Mouse (Mus musculus): ENCODE measurements around the gene Tldc1. TPM values are rescaled to one million over a fixed set of nuclear protein-coding genes. Genes with fewer than 3 reads are reported as not detected.

Gene Tldc1
- polyA plus RNA-seq, 2 experiments = 1.3 to 2.7 TPM

DNA sequence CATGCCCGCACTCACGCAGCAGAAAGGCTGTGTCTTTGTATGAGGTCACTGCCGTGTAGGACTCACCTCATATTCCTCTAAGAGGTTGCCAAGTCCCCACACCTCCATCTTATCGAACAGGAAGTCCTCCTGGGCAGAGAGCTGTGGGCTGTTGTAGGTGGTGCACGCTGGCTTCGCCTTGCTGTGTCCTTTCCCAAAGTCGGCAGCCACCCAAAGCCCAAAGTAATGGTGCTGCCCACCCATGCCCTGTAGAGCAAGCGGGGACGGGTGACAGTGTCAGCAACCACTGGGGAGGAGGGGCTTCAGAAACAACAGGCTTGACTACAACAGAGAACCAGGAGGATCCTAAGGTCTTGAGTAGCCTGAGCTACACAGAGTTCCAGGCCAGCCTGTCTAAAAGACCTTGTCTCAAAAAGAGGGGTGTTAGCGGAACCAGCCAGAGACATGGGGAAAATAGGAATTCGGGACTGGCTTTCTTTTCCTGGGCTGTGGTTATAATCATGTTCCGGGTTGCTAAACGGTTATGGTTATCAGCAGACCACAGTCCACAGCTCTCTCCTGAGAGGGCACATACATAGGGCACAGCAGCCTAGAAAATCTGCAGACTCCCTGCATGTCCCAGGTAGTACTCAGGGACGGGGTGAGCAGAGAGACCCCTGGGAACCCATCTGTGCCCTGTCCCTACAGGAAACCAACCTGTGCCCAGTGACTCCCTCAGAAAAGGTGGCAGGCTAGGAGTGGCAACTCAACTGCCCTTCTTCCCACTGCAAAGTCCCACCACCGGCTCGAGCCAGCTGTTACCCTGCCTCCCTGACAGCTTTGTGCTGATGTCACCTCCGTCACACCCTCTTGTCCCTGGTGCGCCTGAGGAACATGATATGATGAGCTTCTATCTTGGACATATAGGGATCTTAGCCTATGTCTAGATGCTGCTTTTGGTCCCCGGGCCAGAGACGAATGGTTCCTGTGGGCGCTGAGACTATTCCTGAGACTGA lies 15.7 kb downstream of the Tldc1 start:
- no peak; the same call in 1 of the 2 replicates for TF ChIP-seq EP300 (IDR thresholded peaks at IDR 0.05; ENCODE audit: low read depth)
- TF ChIP-seq CTCF (IDR thresholded peaks at IDR 0.05; ENCODE audit: low read depth) = no peak
- ATAC-seq (ENCODE audit: insufficient read depth) (peak; percentile 61), DNase-seq (ENCODE audit: low read depth in 3 of 3, low spot score in 3 of 3) (no peak)
- Histone ChIP-seq H3K9ac (replicated peaks) (no peak overlapping the region; the same call in 1 of the 2 replicates), H3K4me1 (replicated peaks; ENCODE audit: control insufficient read depth in 2 of 2, insufficient read depth in 2 of 2, low read length in 1 of 2) (no peaks in the 10 kb centered on the region; a peak in 1 of 4 replicates), H3K4me2 (ENCODE audit: low read depth) (no peak overlapping the region), H3K27me3 (ENCODE audit: control insufficient read depth, insufficient read depth, low read length) (no peaks in the 10 kb centered on the region), H3K4me3 (ENCODE audit: insufficient read depth in 1 of 2, low read depth in 2 of 2, low read length in 2 of 2) (no peak overlapping the region), H3K9me3 (ENCODE audit: control insufficient read depth, low read length) (no peaks in the 10 kb centered on the region), H3K27ac (no peak overlapping the region), H3K36me3 (replicated peaks; ENCODE audit: control insufficient read depth, insufficient read depth, low read depth) (no peaks in the 10 kb centered on the region)
- 33% methylated on average over 21 of the region's 21 CpGs for WGBS (ENCODE audit: insufficient replicate concordance)

GRCm38 (mm10) chr8:119761692-119762091 lies 16.5 kb downstream of the Tldc1 start:
- ATAC-seq (ENCODE audit: insufficient read depth) (no peak), DNase-seq (ENCODE audit: low read depth in 3 of 3, low spot score in 3 of 3) (no peak)
- Histone ChIP-seq H3K4me3 (ENCODE audit: insufficient read depth in 1 of 2, low read depth in 2 of 2, low read length in 2 of 2) (no peak overlapping the region), H3K4me2 (ENCODE audit: low read depth) (no peak overlapping the region), H3K36me3 (replicated peaks; ENCODE audit: control insufficient read depth, insufficient read depth, low read depth) (no peaks in the 10 kb centered on the region), H3K27me3 (ENCODE audit: control insufficient read depth, insufficient read depth, low read length) (no peaks in the 10 kb centered on the region), H3K4me1 (replicated peaks; ENCODE audit: control insufficient read depth in 2 of 2, insufficient read depth in 2 of 2, low read length in 1 of 2) (no peaks in the 10 kb centered on the region; a peak in 1 of 4 replicates), H3K27ac (no peak overlapping the region), H3K9me3 (ENCODE audit: control insufficient read depth, low read length) (no peaks in the 10 kb centered on the region), H3K9ac (replicated peaks) (no peak overlapping the region)
- TF ChIP-seq EP300 (IDR thresholded peaks at IDR 0.05; ENCODE audit: low read depth) = no peak
- no peak for TF ChIP-seq CTCF (IDR thresholded peaks at IDR 0.05; ENCODE audit: low read depth)
- 78% methylated on average over 11 of the region's 11 CpGs for WGBS (ENCODE audit: insufficient replicate concordance)

GRCm38 (mm10) chr8:119756538-119756937 lies 21.7 kb downstream of the Tldc1 start:
- Histone ChIP-seq H3K27ac (no peak overlapping the region), H3K36me3 (replicated peaks; ENCODE audit: control insufficient read depth, insufficient read depth, low read depth) (no peaks in the 10 kb centered on the region), H3K27me3 (ENCODE audit: control insufficient read depth, insufficient read depth, low read length) (no peaks in the 10 kb centered on the region), H3K4me3 (ENCODE audit: insufficient read depth in 1 of 2, low read depth in 2 of 2, low read length in 2 of 2) (no peak overlapping the region), H3K4me2 (ENCODE audit: low read depth) (no peak overlapping the region), H3K9ac (replicated peaks) (no peak overlapping the region), H3K9me3 (ENCODE audit: control insufficient read depth, low read length) (no peaks in the 10 kb centered on the region), H3K4me1 (replicated peaks; ENCODE audit: control insufficient read depth in 2 of 2, insufficient read depth in 2 of 2, low read length in 1 of 2) (no peaks in the 10 kb centered on the region)
- ATAC-seq (ENCODE audit: insufficient read depth) (no peak), DNase-seq (ENCODE audit: low read depth in 3 of 3, low spot score in 3 of 3) (no peak)
- TF ChIP-seq EP300 (IDR thresholded peaks at IDR 0.05; ENCODE audit: low read depth) (no peak), CTCF (IDR thresholded peaks at IDR 0.05; ENCODE audit: low read depth) (no peak)
- whole genome bisulfite sequencing (ENCODE audit: insufficient replicate concordance) = 38% methylated on average over 5 of the region's 5 CpGs

- TF ChIP-seq CTCF (IDR thresholded peaks at IDR 0.05; ENCODE audit: low read depth) = no peak
- no peak for TF ChIP-seq EP300 (IDR thresholded peaks at IDR 0.05; ENCODE audit: low read depth)
- Histone ChIP-seq H3K4me1 (replicated peaks; ENCODE audit: control insufficient read depth in 2 of 2, insufficient read depth in 2 of 2, low read length in 1 of 2) (no peaks in the 10 kb centered on the region), H3K4me2 (ENCODE audit: low read depth) (peak overlapping the region; percentile 50), H3K27me3 (ENCODE audit: control insufficient read depth, insufficient read depth, low read length) (no peaks in the 10 kb centered on the region), H3K9ac (replicated peaks) (no peak overlapping the region), H3K27ac (no peak overlapping the region), H3K4me3 (ENCODE audit: insufficient read depth in 1 of 2, low read depth in 2 of 2, low read length in 2 of 2) (no peak overlapping the region), H3K9me3 (ENCODE audit: control insufficient read depth, low read length) (no peaks in the 10 kb centered on the region), H3K36me3 (replicated peaks; ENCODE audit: control insufficient read depth, insufficient read depth, low read depth) (no peaks in the 10 kb centered on the region)
- ATAC-seq (ENCODE audit: insufficient read depth) (no peak), DNase-seq (ENCODE audit: low read depth in 3 of 3, low spot score in 3 of 3) (no peak)
- 50% methylated on average over 2 of the region's 2 CpGs for WGBS (ENCODE audit: insufficient replicate concordance)
Measured at GRCm38 (mm10) chr8:119756147-119756461, 22.1 kb downstream of the Tldc1 start.

Measured in liver, embryonic 14.5 days (tissue).